In the genomic region with DNA sequence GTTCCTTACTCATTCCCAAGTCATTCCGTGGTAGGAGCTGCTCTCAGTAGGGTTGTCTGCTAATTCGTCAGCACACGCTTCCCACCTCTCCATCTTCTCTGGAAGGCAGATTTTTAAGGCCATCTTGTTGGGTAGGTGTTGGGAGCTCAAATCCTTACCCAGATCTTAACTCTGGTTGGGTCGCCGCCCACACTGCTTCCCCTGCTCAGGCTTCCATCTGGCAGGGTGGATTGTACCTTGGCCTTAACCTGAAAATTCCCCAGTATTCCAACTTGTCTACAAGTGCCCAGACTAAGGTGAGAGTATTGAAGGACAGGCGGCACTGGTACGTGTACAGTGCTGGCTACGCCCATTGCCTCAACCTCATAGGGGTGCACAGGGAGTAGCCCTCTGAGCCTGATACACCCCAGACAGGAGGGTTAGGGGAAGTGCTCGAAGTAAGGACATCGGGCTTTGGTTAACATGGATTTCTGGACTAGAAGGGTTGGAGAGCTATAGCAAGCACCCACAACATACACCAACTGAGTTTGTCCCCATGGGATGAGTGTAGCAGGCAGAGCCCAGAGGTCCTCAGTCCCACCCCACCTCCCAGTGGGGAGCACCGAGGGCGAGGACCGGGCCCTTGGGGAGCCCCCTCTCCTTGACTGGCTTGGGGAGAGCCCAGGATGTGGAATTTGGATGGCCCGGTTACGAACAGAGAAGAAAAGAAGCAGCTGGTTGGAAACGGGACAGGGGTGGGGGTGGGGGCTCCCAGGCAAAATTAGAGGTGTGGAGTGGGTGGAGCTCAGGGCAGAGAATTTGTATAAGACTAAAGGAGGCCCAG, we compare ENCODE assay signal across 8 mouse cellular contexts. TPM values are rescaled to one million over a fixed set of nuclear protein-coding genes. Genes with fewer than 3 reads are reported as not detected.
DNase-seq lines count a peak whose midpoint lies in the region; ATAC-seq and TF ChIP-seq lines count a peak whose summit lies in the region.

No protein-coding gene starts in this region.

- 79% methylated on average over 16 of the region's 16 CpGs for WGBS in intestine, embryonic 16.5 days
- 68% methylated on average over 16 of the region's 16 CpGs for WGBS in stomach, embryonic 16.5 days

- ATAC-seq in intestine, embryonic 16.5 days, result no peak
- ATAC-seq in stomach, embryonic 16.5 days (ENCODE audit: insufficient read depth, low FRiP score), result no peak

- 0 out of 2 replicates have a peak, but pooled peaks cover 4% of the 10 kb centered on the region for H3K9me3 ChIP-seq in intestine, embryonic 16.5 days (ENCODE audit: control insufficient read depth, low read length)
- no peaks in the 10 kb centered on the region for H3K9me3 ChIP-seq in stomach, embryonic 16.5 days (replicated peaks; ENCODE audit: control insufficient read depth, low read length)

- H3K4me2 ChIP-seq in intestine, embryonic 16.5 days (ENCODE audit: low read depth, low read length), result peak overlapping the region; percentile 81
- H3K4me2 ChIP-seq in stomach, embryonic 16.5 days (ENCODE audit: low read depth, low read length), result peak overlapping the region; percentile 96; the same call in 1 of the 2 replicates

- no peak overlapping the region for H3K27ac ChIP-seq in gastrocnemius, adult 2 months
- peak overlapping the region; percentile 93 for H3K27ac ChIP-seq in intestine, embryonic 16.5 days (ENCODE audit: low read length)
- no peak overlapping the region for H3K27ac ChIP-seq in stomach, embryonic 16.5 days (ENCODE audit: low read length)

- peaks cover 74% of the 10 kb centered on the region for H3K4me1 ChIP-seq in intestine, embryonic 16.5 days (ENCODE audit: control insufficient read depth, insufficient read depth, low read length)
- peaks cover 41% of the 10 kb centered on the region for H3K4me1 ChIP-seq in stomach, embryonic 16.5 days (ENCODE audit: control insufficient read depth, insufficient read depth, low read length)

- intact Hi-C loops in gastrocnemius, adult 2 months (cut with DNase I), result no loop called here
- intact Hi-C loops in gastrocnemius, postnatal 14 days (cut with DNase I; ENCODE audit: low total_unique reads), result loop anchor here (10.0 kb wide), 1 partner anchor 61 kb away; no protein-coding TSS in a partner anchor

- TF ChIP-seq CTCF in gastrocnemius, adult 2 months (IDR thresholded peaks at IDR 0.05), result no peak

- DNase-seq in gastrocnemius, adult 2 months, result no peak
- DNase-seq in gastrocnemius, postnatal 14 days, result no peak
- DNase-seq in right cerebral cortex, adult 18-20 months, result peak; percentile 69
- DNase-seq in right cerebral cortex, postnatal 36 days (ENCODE audit: low spot score in 2 of 2), result no peak
- no peak for DNase-seq in spleen, postnatal 4 days (ENCODE audit: low spot score in 2 of 2)
- no peak for DNase-seq in layer of hippocampus, adult 9-11 months

- H3K27me3 ChIP-seq in intestine, embryonic 16.5 days (replicated peaks; ENCODE audit: control insufficient read depth, insufficient read depth, low read length), result peaks cover 49% of the 10 kb centered on the region
- peaks cover 49% of the 10 kb centered on the region for H3K27me3 ChIP-seq in stomach, embryonic 16.5 days (ENCODE audit: control insufficient read depth, insufficient read depth, low read length)

- peak overlapping the region; percentile 80 for H3K4me3 ChIP-seq in gastrocnemius, adult 2 months
- peak overlapping the region; percentile 69 for H3K4me3 ChIP-seq in intestine, embryonic 16.5 days (ENCODE audit: low read length)
- no peak overlapping the region for H3K4me3 ChIP-seq in stomach, embryonic 16.5 days (replicated peaks; ENCODE audit: low read length)

- no peaks in the 10 kb centered on the region for H3K36me3 ChIP-seq in intestine, embryonic 16.5 days (ENCODE audit: control insufficient read depth, insufficient read depth, low read length)
- no peaks in the 10 kb centered on the region for H3K36me3 ChIP-seq in stomach, embryonic 16.5 days (ENCODE audit: control insufficient read depth, insufficient read depth, low read length)

- peak overlapping the region; percentile 81; the same call in 1 of the 2 replicates for H3K9ac ChIP-seq in intestine, embryonic 16.5 days (ENCODE audit: low read depth, low read length)
- H3K9ac ChIP-seq in stomach, embryonic 16.5 days (ENCODE audit: low read length), result peak overlapping the region; percentile 87; the same call in 1 of the 2 replicates

RNA-seq across cellular contexts. Expression of a gene that starts 1.2 kb away (rescaled TPM):
- total RNA-seq in gastrocnemius, adult 2 months (2021), result 10 to 100 TPM; 52.7 to 64.7 TPM
- total RNA-seq in gastrocnemius, postnatal 14 days (2021), result 10 to 100 TPM; 42.6 to 44.8 TPM
- polyA plus RNA-seq in intestine, embryonic 16.5 days (2015; fragmentation: Nextera tagmentation; extraction: Ambion mirVana), result 145 and 176 TPM in 2 replicates
- polyA plus RNA-seq in stomach, embryonic 16.5 days (2015; fragmentation: Nextera tagmentation; extraction: Ambion mirVana), result 120 and 123 TPM in 2 replicates

RNA-seq across cellular contexts. Expression of a gene that starts 1.6 kb away (rescaled TPM):
- 1 to 10 TPM; 1.6 to 4.0 TPM for total RNA-seq in gastrocnemius, adult 2 months (2021)
- under 1 TPM; 0.68 to 0.80 TPM for total RNA-seq in gastrocnemius, postnatal 14 days (2021)
- 582 and 797 TPM in 2 replicates for polyA plus RNA-seq in intestine, embryonic 16.5 days (2015; fragmentation: Nextera tagmentation; extraction: Ambion mirVana)
- 74.0 and 87.4 TPM in 2 replicates for polyA plus RNA-seq in stomach, embryonic 16.5 days (2015; fragmentation: Nextera tagmentation; extraction: Ambion mirVana)

RNA-seq across cellular contexts. Expression of a gene that starts 5.3 kb away (rescaled TPM):
- not detected for total RNA-seq in gastrocnemius, adult 2 months (2021)
- total RNA-seq in gastrocnemius, postnatal 14 days (2021), result under 1 TPM in 1 of 2 experiments, not detected in 1; 0.10 TPM
- 0.93 and 1.4 TPM in 2 replicates for polyA plus RNA-seq in intestine, embryonic 16.5 days (2015; fragmentation: Nextera tagmentation; extraction: Ambion mirVana)
- polyA plus RNA-seq in stomach, embryonic 16.5 days (2015; fragmentation: Nextera tagmentation; extraction: Ambion mirVana), result 0.26 and 0.94 TPM in 2 replicates

RNA-seq across cellular contexts. Expression of a gene that starts 18.6 kb away (rescaled TPM):
- total RNA-seq in gastrocnemius, adult 2 months (2021), result 100 to 1,000 TPM; 152 to 179 TPM
- total RNA-seq in gastrocnemius, postnatal 14 days (2021), result 100 to 1,000 TPM; 164 to 173 TPM
- 343 and 364 TPM in 2 replicates for polyA plus RNA-seq in intestine, embryonic 16.5 days (2015; fragmentation: Nextera tagmentation; extraction: Ambion mirVana)
- 377 and 401 TPM in 2 replicates for polyA plus RNA-seq in stomach, embryonic 16.5 days (2015; fragmentation: Nextera tagmentation; extraction: Ambion mirVana)

RNA-seq across cellular contexts. Expression of a gene that starts 29.5 kb away (rescaled TPM):
- 10 to 100 TPM; 12.4 to 13.1 TPM for total RNA-seq in gastrocnemius, adult 2 months (2021)
- 10 to 100 TPM in 1 of 2 experiments, 1 to 10 TPM in 1; 9.7 to 13.3 TPM for total RNA-seq in gastrocnemius, postnatal 14 days (2021)
- polyA plus RNA-seq in intestine, embryonic 16.5 days (2015; fragmentation: Nextera tagmentation; extraction: Ambion mirVana), result 28.4 and 34.1 TPM in 2 replicates
- 31.5 and 32.1 TPM in 2 replicates for polyA plus RNA-seq in stomach, embryonic 16.5 days (2015; fragmentation: Nextera tagmentation; extraction: Ambion mirVana)
